Mouse (Mus musculus): Measurements from ENCODE around the gene Pkd1. TPM values are rescaled to one million over a fixed set of nuclear protein-coding genes. Genes with fewer than 3 reads are reported as not detected.

The Pkd1 gene
- total and polyA plus RNA-seq, 3 experiments, result 2.8 to 13.4 (median 8.3) TPM

DNA sequence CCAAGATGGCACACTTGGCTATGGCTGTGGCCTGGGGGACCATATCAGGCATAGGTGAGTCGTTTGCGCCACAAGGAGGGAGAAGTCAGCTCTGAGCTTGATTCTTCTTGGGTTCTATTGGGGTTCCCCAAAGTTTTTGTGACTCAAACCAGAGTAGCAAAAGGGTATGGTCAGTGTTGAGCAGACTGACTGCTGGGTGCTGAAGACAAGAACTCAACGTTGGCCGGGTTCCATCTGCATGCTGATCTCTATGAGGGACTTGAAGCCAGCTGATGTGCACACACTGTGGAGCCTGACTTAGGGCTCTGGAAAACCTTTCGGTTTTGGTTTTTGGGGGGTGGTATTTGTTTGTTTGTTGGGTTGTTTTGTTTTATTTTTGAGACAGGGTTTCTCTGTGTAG lies 86.1 kb downstream of the Pkd1 start:
- in situ Hi-C loops (cut with MboI; ENCODE audit: low pct_ligation_motif_present, low pct_unique_long_range_greater_than_20kb, low sequenced_read_pairs) (no loop called here), dilution Hi-C loops (cut with MboI; ENCODE audit: extremely low pct_ligation_motif_present, extremely low pct_unique_long_range_greater_than_20kb, low sequenced_read_pairs) (no loop called here)
- no peaks in the 10 kb centered on the region for H3K27me3 ChIP-seq (replicated peaks)
- no peak overlapping the region for H3K4me2 ChIP-seq (ENCODE audit: insufficient read depth, low read depth, poor library complexity, severe bottlenecking)
- no peak overlapping the region for H3K9ac ChIP-seq (ENCODE audit: insufficient read depth, low read depth)
- peaks cover 0 to 61% of the 10 kb centered on the region in 2 experiments for H3K36me3 ChIP-seq (replicated peaks in 1 of 2; ENCODE audit: control insufficient read depth in 1 of 2, insufficient read depth in 1 of 2, low read length in 1 of 2)
- H3K27ac ChIP-seq (ENCODE audit: insufficient read depth, low read depth), result no peak overlapping the region
- no peak overlapping the region for H3K4me3 ChIP-seq (replicated peaks in 1 of 3; ENCODE audit: low read depth in 2 of 3, low read length in 2 of 3, poor library complexity in 1 of 3)
- H3K9me3 ChIP-seq (replicated peaks; ENCODE audit: low read length), result no peaks in the 10 kb centered on the region
- no peak for DNase-seq (ENCODE audit: extremely low read depth)
- no peaks in the 10 kb centered on the region for H3K79me2 ChIP-seq (replicated peaks; ENCODE audit: control insufficient read depth, extremely low read depth, insufficient read depth, poor library complexity, severe bottlenecking)
- peaks cover 6 to 50% of the 10 kb centered on the region in 2 experiments; a peak in 3 of 4 replicates for H3K4me1 ChIP-seq (ENCODE audit: control insufficient read depth in 1 of 2, insufficient read depth in 2 of 2)
- TF ChIP-seq ZKSCAN1 (IDR thresholded peaks at IDR 0.05; ENCODE audit: borderline replicate concordance, low read depth, low read length), result no peak
- TF ChIP-seq SIN3A (IDR thresholded peaks at IDR 0.05; ENCODE audit: low read length), result no peak
- no peak for TF ChIP-seq ETS1 (conservative IDR thresholded peaks at IDR 0.05; ENCODE audit: low read depth, low read length)
- no peak for TF ChIP-seq GABPA (IDR thresholded peaks at IDR 0.05; ENCODE audit: insufficient replicate concordance, low read depth, low read length)
- TF ChIP-seq ZC3H11A (IDR thresholded peaks at IDR 0.05; ENCODE audit: low read depth, low read length), result no peak
- no peak for TF ChIP-seq SMC3 (IDR thresholded peaks at IDR 0.05; ENCODE audit: low read depth, low read length)
- no peak for TF ChIP-seq MXI1 (IDR thresholded peaks at IDR 0.05; ENCODE audit: low read depth, low read length)
- no peak for TF ChIP-seq PAX5 (IDR thresholded peaks at IDR 0.05; ENCODE audit: low read length)
- no peak for TF ChIP-seq UBTF (IDR thresholded peaks at IDR 0.05; ENCODE audit: low read depth, low read length)
- TF ChIP-seq HCFC1 (IDR thresholded peaks at IDR 0.05; ENCODE audit: low read depth, low read length), result no peak
- no peak for TF ChIP-seq CTCF (conservative IDR thresholded peaks at IDR 0.05 in 1 of 2, IDR thresholded peaks at IDR 0.05 in 1 of 2; ENCODE audit: low read depth in 2 of 2, low read length in 2 of 2)
- no peak for TF ChIP-seq ELF1 (IDR thresholded peaks at IDR 0.05; ENCODE audit: low read depth, low read length)
- TF ChIP-seq EP300 (IDR thresholded peaks at IDR 0.05; ENCODE audit: low read length), result no peak
- no peak for TF ChIP-seq JUND (conservative IDR thresholded peaks at IDR 0.05; ENCODE audit: low read depth, low read length)

DNA sequence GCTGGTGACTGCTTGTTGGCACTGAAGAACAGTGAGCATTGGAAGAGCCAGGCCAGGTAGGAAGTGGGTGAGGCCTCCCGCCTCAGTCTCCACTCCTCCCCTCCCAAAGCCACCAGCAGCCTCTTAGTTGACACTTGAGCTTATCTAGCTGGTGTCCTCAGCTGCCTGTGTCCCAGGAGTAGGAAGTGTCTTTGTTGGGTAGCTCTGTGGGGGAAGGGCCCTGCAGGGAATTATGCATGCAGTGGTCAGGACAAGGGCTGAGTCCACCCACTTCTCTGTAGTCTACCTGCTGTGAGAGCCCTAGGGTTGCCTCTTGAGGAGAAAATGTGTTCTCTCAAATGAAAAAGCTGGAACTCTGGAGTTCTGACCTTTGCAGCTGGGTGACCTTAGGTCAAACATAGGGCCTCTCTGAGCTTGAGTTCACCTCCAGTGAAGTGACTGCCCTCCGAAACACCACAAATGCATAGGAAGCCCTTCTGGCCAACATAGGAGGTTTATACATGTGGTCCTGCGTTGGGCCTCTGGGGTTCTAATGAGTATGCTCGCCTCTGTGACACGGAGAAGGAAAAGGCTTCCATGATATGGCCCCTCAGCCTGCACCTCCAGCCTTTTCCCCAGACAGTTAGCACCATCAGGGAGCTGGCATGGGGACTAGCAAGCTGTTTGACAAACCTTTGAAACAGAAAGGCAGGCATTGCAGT lies 87.3 kb downstream of the Pkd1 start:
- no peak overlapping the region for H3K27ac ChIP-seq (ENCODE audit: insufficient read depth, low read depth)
- in situ Hi-C loops (cut with MboI; ENCODE audit: low pct_ligation_motif_present, low pct_unique_long_range_greater_than_20kb, low sequenced_read_pairs), result no loop called here
- H3K4me2 ChIP-seq (ENCODE audit: insufficient read depth, low read depth, poor library complexity, severe bottlenecking), result no peak overlapping the region
- TF ChIP-seq CTCF (conservative IDR thresholded peaks at IDR 0.05 in 1 of 2, IDR thresholded peaks at IDR 0.05 in 1 of 2; ENCODE audit: low read depth in 2 of 2, low read length in 2 of 2), result no peak
- peaks cover 3 to 45% of the 10 kb centered on the region in 2 experiments; a peak in 2 of 4 replicates for H3K4me1 ChIP-seq (ENCODE audit: control insufficient read depth in 1 of 2, insufficient read depth in 2 of 2)
- no peaks in the 10 kb centered on the region for H3K79me2 ChIP-seq (replicated peaks; ENCODE audit: control insufficient read depth, extremely low read depth, insufficient read depth, poor library complexity, severe bottlenecking)
- no peak overlapping the region for H3K4me3 ChIP-seq (replicated peaks in 1 of 3; ENCODE audit: low read depth in 2 of 3, low read length in 2 of 3, poor library complexity in 1 of 3)
- H3K9ac ChIP-seq (ENCODE audit: insufficient read depth, low read depth), result no peak overlapping the region
- H3K27me3 ChIP-seq (replicated peaks), result no peaks in the 10 kb centered on the region
- dilution Hi-C loops (cut with MboI; ENCODE audit: extremely low pct_ligation_motif_present, extremely low pct_unique_long_range_greater_than_20kb, low sequenced_read_pairs), result no loop called here
- no peaks in the 10 kb centered on the region for H3K9me3 ChIP-seq (replicated peaks; ENCODE audit: low read length)
- H3K36me3 ChIP-seq (replicated peaks in 1 of 2; ENCODE audit: control insufficient read depth in 1 of 2, insufficient read depth in 1 of 2, low read length in 1 of 2), result peaks cover 0 to 60% of the 10 kb centered on the region in 2 experiments
- no peak for DNase-seq (ENCODE audit: extremely low read depth)
